Mouse (Mus musculus) hindbrain, embryonic 16.5 days (tissue): ENCODE results near the gene Afap1. TPM values are rescaled to one million over a fixed set of nuclear protein-coding genes. Genes with fewer than 3 reads are reported as not detected.

ENCODE experiments used
- ATAC-seq: fragments of 200-750 bp; cut with Nextera tagmentation; 2 replicates; pipeline ENCODE4 v1.8.0; 2017; ENCODE audit warnings: moderate TSS enrichment, moderate library complexity
- H3K27ac ChIP-seq: fragments of 300-500 bp; sonication (generic); 2 replicates; pipeline ENCODE4 v1.5.1; 2014; ENCODE audit warnings: low read depth, mild to moderate bottlenecking, control low read depth, low read length, moderate library complexity
- H3K27me3 ChIP-seq: fragments of 300-500 bp; sonication (generic); replicated peaks from 2 replicates; pipeline ENCODE4 v1.6.1; 2014; ENCODE audit warnings: low read length; ENCODE audit not compliant: control insufficient read depth, insufficient read depth
- H3K36me3 ChIP-seq: fragments of 300-500 bp; sonication (generic); 2 replicates; pipeline ENCODE4 v1.6.1; 2014; ENCODE audit warnings: mild to moderate bottlenecking, low read length, moderate library complexity, mixed read lengths; ENCODE audit not compliant: control insufficient read depth, insufficient read depth
- H3K4me1 ChIP-seq: fragments of 300-500 bp; sonication (generic); 2 replicates; pipeline ENCODE4 v1.6.1; 2014; ENCODE audit warnings: low read depth, low read length; ENCODE audit not compliant: control insufficient read depth, insufficient read depth
- H3K4me2 ChIP-seq: fragments of 300-500 bp; sonication (generic); 2 replicates; pipeline ENCODE4 v1.6.1; 2014; ENCODE audit warnings: mild to moderate bottlenecking, low read length, control low read depth, moderate library complexity
- H3K4me3 ChIP-seq: fragments of 300-500 bp; sonication (generic); 2 replicates; pipeline ENCODE4 v1.5.1; 2014; ENCODE audit warnings: mild to moderate bottlenecking, low read length, control low read depth, moderate library complexity
- H3K9ac ChIP-seq: fragments of 300-500 bp; sonication (generic); 2 replicates; pipeline ENCODE4 v1.6.1; 2014; ENCODE audit warnings: low read depth, mild to moderate bottlenecking, control low read depth, low read length, moderate library complexity
- H3K9me3 ChIP-seq: fragments of 300-500 bp; sonication (generic); 2 replicates; pipeline ENCODE4 v1.6.1; 2014; ENCODE audit warnings: mild to moderate bottlenecking, low read length, moderate library complexity; ENCODE audit not compliant: control insufficient read depth
- WGBS: fragments of 180-500 bp; shearing (Covaris S2); extraction: QIAGEN DNeasy Blood & Tissue Kit; methylation state at CpG from one replicate; pipeline ENCODE4 v1.1.7; 2014; 5-methylcytosine and 5-hydroxymethylcytosine counted together
- polyA plus RNA-seq: library from polyadenylated mRNA; unstranded; fragments of >200 nt; fragmentation: Nextera tagmentation; extraction: Ambion mirVana; gene quantifications from 2 replicates; pipeline ENCODE4 v1.2.1, GENCODE M21; 2015

The Afap1 gene
- polyA plus RNA-seq, 1 experiment from 2014 or later = 54.8 TPM

DNA sequence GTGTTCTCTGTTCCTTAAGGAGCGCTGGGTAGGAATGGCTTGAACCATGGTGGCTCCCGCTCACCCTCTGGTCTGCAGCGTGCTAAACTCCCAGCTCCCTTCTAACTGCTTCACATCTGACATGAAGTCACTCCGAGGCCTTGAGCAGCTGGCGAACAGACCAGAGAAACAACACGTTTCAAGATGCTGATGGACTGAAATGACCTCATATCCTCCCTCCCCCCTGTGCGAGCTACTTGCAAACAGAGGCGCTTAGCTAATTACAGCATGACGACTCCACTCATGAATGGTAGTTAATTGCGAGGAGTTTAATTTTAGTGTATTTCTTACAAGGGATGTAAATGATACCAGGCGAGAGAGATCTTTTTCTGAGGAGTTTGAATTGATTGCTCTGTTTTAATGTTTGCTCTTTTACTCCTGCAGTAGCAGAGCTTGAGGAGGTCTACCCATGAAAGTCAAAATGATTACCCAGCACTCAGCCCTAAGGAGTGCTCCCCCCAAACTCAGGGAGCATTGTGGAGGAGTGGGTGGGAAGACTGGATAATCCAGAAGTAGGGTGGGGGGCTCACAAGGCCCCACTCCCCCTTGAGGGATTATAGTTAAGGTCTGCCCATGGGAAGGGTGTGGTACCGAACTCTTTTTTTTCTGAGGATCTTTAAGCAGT is 61.1 kb downstream of the Afap1 start:
- ATAC-seq = no peak
- no peak overlapping the region for H3K4me2 ChIP-seq
- H3K27me3 ChIP-seq = no peaks in the 10 kb centered on the region
- peak overlapping the region; percentile 48; the same call in 1 of the 2 replicates for H3K27ac ChIP-seq
- H3K4me3 ChIP-seq = no peak overlapping the region
- H3K9me3 ChIP-seq = no peaks in the 10 kb centered on the region
- no peak overlapping the region for H3K9ac ChIP-seq
- WGBS = 59% methylated on average over 12 of the region's 12 CpGs
- peaks cover 15% of the 10 kb centered on the region for H3K36me3 ChIP-seq
- no peaks in the 10 kb centered on the region for H3K4me1 ChIP-seq

DNA sequence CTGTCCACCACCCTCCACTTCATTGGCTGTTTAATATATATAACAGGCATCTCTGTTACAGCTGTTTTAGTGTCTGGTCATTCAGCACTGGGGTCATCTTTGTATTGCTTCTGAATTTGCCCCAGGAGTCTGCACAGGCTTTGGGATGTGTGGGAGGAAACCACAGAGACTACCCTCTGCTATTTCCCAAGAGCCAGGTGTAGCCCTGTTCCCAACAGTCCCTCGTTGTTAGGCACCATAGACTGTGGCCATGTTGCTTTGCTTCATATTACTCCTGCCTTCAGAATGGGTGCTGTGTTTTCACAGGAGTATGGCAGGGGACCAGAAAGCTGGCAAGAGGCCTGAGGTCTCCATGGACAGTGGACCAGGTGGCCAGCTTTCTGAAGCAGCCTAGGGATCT is 63.1 kb downstream of the Afap1 start:
- no peak overlapping the region for H3K27ac ChIP-seq
- ATAC-seq = no peak
- H3K9ac ChIP-seq = no peak overlapping the region
- no peak overlapping the region for H3K4me2 ChIP-seq
- H3K9me3 ChIP-seq = no peaks in the 10 kb centered on the region
- H3K4me1 ChIP-seq = no peaks in the 10 kb centered on the region
- no peaks in the 10 kb centered on the region for H3K27me3 ChIP-seq
- no peak overlapping the region for H3K4me3 ChIP-seq
- 86% methylated on average over 1 of the region's 1 CpGs for WGBS
- H3K36me3 ChIP-seq = peaks cover 12% of the 10 kb centered on the region

DNA sequence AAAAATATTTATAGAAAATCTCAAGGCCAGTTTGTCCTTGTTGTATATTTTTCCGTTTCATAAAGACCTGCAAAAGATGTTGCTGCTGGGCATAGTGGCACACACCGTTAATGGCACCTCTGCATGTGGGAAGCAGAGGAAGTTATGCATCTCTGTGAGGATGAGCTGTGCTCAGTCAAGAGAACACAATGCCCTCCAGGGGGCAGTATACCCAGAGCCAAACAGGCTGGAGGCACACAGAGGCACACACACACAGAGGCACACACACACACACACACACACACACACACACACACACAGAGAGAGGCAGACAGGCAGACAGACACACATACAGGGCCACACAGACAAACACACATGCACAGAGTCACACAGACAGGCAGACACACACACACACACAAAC is 65.6 kb downstream of the Afap1 start:
- H3K36me3 ChIP-seq = peaks cover 22% of the 10 kb centered on the region
- H3K27ac ChIP-seq = no peak overlapping the region
- H3K4me2 ChIP-seq = no peak overlapping the region
- H3K27me3 ChIP-seq = no peaks in the 10 kb centered on the region
- no peak overlapping the region for H3K4me3 ChIP-seq
- H3K9ac ChIP-seq = no peak overlapping the region
- ATAC-seq = no peak
- 72% methylated on average over 2 of the region's 2 CpGs for WGBS
- no peaks in the 10 kb centered on the region for H3K9me3 ChIP-seq
- no peaks in the 10 kb centered on the region for H3K4me1 ChIP-seq

DNA sequence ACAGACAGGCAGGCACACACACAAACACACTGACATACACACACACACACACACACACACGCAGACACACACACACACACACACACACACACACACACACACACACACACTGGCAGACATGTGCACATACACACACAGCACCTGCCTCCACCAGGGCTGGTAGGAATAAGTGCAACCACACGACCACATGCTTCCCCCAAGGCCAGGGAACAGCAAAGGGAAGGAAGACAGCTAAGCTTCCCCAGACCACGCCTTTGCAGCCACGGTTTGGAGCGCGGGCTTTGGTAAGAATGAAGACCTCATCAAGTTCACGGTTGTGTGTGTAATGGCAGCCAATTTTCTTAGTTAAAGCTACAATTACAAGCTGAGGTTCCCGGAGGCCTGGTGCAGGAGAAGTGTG is 67.0 kb downstream of the Afap1 start:
- H3K36me3 ChIP-seq = peaks cover 25% of the 10 kb centered on the region
- H3K9me3 ChIP-seq = no peaks in the 10 kb centered on the region
- no peak overlapping the region for H3K27ac ChIP-seq
- no peak for ATAC-seq
- H3K9ac ChIP-seq = no peak overlapping the region
- H3K4me2 ChIP-seq = no peak overlapping the region
- WGBS = 71% methylated on average over 8 of the region's 8 CpGs
- H3K4me1 ChIP-seq = no peaks in the 10 kb centered on the region
- no peak overlapping the region for H3K4me3 ChIP-seq
- no peaks in the 10 kb centered on the region for H3K27me3 ChIP-seq

DNA sequence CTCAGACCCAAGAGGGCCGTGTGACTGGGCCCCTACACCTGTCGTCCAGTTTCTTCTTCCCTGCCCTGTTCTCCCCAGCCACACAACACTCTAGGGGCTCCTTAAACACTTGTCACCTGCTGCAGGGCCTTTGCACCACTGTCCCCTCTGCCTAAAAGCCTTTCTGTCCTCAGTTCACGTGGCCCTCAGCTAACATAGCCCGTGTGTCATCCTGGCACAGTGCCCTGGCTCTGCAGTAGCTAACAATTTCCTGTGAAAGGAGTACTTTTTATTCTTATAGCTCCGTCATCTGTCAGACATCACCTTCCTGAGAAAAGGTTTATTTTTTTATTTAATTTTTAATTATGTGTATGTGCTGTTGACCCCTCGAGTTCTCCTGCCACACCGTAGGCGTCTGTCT is 68.2 kb downstream of the Afap1 start:
- H3K4me2 ChIP-seq = no peak overlapping the region
- H3K4me1 ChIP-seq = no peaks in the 10 kb centered on the region
- no peaks in the 10 kb centered on the region for H3K27me3 ChIP-seq
- H3K9me3 ChIP-seq = no peaks in the 10 kb centered on the region
- H3K36me3 ChIP-seq = peaks cover 29% of the 10 kb centered on the region
- 72% methylated on average over 8 of the region's 8 CpGs for WGBS
- H3K27ac ChIP-seq = no peak overlapping the region
- no peak overlapping the region for H3K9ac ChIP-seq
- no peak overlapping the region for H3K4me3 ChIP-seq
- no peak for ATAC-seq

DNA sequence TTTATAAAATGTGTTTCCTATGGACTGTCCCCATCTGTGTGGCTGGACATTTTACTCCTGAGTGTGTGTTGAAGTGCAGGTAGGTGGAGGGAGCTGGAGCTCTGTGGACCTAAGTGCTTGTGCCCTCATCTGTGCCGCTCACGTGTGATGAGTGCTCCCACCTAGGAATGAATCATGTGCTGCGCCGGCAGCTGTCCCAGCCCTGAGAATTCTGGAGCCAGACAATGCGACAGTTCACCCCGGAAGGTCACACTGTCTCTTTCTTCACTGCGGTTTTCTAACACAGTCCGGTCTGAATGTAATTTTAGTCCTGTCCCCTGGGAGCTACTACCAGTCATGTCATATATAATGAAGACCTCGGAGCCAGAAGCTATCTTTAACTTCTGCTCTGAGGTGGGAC is 70.5 kb downstream of the Afap1 start:
- H3K4me3 ChIP-seq = no peak overlapping the region
- H3K9me3 ChIP-seq = no peaks in the 10 kb centered on the region
- H3K27ac ChIP-seq = no peak overlapping the region
- no peaks in the 10 kb centered on the region for H3K27me3 ChIP-seq
- H3K36me3 ChIP-seq = peaks cover 32% of the 10 kb centered on the region
- no peak overlapping the region for H3K9ac ChIP-seq
- H3K4me1 ChIP-seq = no peaks in the 10 kb centered on the region
- no peak for ATAC-seq
- H3K4me2 ChIP-seq = no peak overlapping the region
- 64% methylated on average over 9 of the region's 9 CpGs for WGBS

DNA sequence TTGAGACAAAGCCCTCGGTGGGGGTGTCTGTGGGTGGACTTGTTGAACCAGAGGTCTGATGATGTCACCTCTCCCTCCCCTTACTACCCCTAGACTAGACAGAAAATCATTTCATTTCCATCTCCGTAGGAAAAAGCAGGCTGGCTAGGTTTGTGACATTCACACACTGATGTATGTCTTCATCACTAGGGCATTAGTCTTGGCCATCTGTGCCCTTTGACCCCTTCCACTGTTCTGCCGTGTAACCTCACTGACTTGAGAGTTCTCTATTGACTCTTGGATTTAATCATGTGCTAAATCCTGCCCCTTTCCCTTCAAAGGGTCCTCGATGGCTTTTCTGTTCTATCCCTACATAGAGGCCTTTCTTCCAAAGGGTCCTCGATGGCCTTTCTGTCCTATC is 71.9 kb downstream of the Afap1 start:
- peaks cover 38% of the 10 kb centered on the region for H3K36me3 ChIP-seq
- no peaks in the 10 kb centered on the region; the same call in 1 of the 2 replicates for H3K4me1 ChIP-seq
- H3K4me3 ChIP-seq = no peak overlapping the region
- no peak for ATAC-seq
- H3K9me3 ChIP-seq = no peaks in the 10 kb centered on the region
- H3K27me3 ChIP-seq = no peaks in the 10 kb centered on the region
- WGBS = 51% methylated on average over 5 of the region's 5 CpGs
- no peak overlapping the region for H3K27ac ChIP-seq
- no peak overlapping the region for H3K4me2 ChIP-seq
- no peak overlapping the region for H3K9ac ChIP-seq

DNA sequence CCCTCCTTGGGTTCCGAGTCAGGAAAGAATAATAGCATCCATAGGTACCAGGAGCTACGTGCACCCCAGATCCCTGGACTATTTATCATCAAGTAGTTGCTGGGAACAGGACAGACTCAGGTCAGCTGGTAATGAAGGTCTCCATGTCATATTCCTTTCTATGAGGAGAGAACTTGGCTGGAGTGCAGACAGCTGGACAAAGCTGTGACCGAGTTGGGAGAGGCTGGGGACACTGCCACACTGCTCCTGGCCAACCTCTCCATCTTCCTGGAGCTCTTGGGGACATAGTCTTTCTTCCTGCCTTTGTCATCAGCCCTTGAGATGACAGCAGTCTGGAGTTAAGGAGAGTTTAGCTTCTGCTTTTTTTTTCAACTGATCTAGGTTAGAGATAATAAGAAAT is 76.7 kb downstream of the Afap1 start:
- Histone ChIP-seq H3K4me2 (no peak overlapping the region), H3K36me3 (peaks cover 24% of the 10 kb centered on the region), H3K4me1 (peaks cover 8% of the 10 kb centered on the region), H3K9ac (no peak overlapping the region), H3K4me3 (no peak overlapping the region), H3K9me3 (no peaks in the 10 kb centered on the region), H3K27ac (no peak overlapping the region), H3K27me3 (no peaks in the 10 kb centered on the region)
- WGBS = 52% methylated on average over 3 of the region's 3 CpGs
- ATAC-seq = no peak

DNA sequence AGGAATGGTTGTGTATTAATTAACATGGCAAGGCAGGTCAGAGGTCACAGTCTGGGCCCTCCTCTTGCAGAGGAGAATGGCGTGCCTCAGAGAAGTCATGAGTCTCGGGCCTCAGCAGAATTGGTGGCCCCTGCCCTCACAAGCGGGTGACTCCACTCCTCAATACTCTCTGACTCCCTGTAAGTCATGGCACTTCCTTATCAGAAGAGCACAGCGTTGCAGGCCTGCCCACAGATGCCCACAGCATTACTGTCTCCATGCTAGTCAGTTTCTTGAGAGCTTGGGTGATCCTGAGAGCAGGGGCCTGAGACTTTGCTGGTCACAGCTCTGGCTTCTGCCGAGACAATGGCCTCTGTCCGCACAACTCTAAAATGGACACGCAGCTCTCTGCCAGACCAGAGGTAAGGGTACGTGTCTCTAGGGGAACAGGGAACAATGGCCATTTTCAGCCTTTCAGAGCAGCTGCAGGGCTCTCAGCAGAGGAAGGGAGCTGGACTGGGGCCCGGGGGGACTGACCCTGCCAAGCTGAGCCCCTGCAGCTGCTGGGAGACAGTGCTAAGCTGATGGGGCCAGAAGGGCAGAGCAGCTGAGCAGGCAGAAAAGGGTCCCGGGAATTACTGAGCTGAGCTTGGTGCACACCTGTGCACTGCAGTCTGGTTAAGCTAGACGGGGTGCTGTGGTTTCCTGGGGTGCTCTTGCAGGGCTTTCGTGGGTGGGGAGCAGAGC is 77.4 kb downstream of the Afap1 start:
- H3K27ac ChIP-seq = peak overlapping the region; percentile 58
- no peaks in the 10 kb centered on the region for H3K27me3 ChIP-seq
- no peak overlapping the region for H3K4me2 ChIP-seq
- peaks cover 18% of the 10 kb centered on the region for H3K36me3 ChIP-seq
- no peak overlapping the region for H3K9ac ChIP-seq
- H3K4me3 ChIP-seq = no peak overlapping the region
- ATAC-seq = peak; percentile 68
- peaks cover 8% of the 10 kb centered on the region for H3K4me1 ChIP-seq
- H3K9me3 ChIP-seq = no peaks in the 10 kb centered on the region
- 30% methylated on average over 12 of the region's 12 CpGs for WGBS
